Mouse (Mus musculus): ENCODE data around the gene Cdk2ap2. TPM values are rescaled to one million over a fixed set of nuclear protein-coding genes. Genes with fewer than 3 reads are reported as not detected.
A peak's percentile ranks its signal among the peaks of the same experiment; 100 is the strongest.

Cdk2ap2 gene
- polyA plus RNA-seq, 1 experiment from 2014 or later, result 116 TPM

DNA sequence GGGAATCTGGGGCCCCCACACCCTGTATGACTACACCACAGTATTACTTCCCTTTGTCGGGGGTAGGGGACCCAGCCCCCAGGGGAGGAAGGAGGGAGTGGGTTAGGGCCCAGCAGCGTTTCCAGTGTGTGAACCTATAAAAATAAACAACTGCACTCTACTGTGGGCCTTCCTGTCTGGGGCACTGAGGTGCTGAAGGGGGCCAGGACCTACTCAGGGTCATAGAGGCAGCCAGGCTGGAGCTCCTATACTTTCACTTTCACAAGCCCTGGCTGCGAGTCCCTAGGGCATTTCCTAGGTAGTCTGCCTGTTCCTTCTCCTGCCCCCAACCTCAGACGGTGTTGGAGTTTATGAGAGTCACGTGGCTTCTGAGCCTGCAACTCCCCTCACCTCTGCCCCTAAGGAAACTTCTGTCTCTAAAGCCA is 16.8 kb downstream of the Cdk2ap2 start:
- Histone ChIP-seq H3K4me1 (ENCODE audit: control insufficient read depth, insufficient read depth, low read length) (peaks cover 24% of the 10 kb centered on the region), H3K9me3 (ENCODE audit: control insufficient read depth, low read length) (no peaks in the 10 kb centered on the region), H3K27ac (ENCODE audit: low read depth, low read length) (peak overlapping the region; percentile 79), H3K36me3 (ENCODE audit: control insufficient read depth, insufficient read depth, low read length) (peaks cover 61% of the 10 kb centered on the region), H3K27me3 (ENCODE audit: control insufficient read depth, insufficient read depth, low read length) (no peaks in the 10 kb centered on the region), H3K4me2 (replicated peaks; ENCODE audit: low read depth, low read length) (no peak overlapping the region), H3K4me3 (ENCODE audit: low read length) (no peak overlapping the region), H3K9ac (ENCODE audit: low read depth, low read length) (no peak overlapping the region)
- peak; percentile 59 for ATAC-seq (ENCODE audit: low FRiP score, low TSS enrichment)
- 7% methylated on average over 5 of the region's 5 CpGs for WGBS

DNA sequence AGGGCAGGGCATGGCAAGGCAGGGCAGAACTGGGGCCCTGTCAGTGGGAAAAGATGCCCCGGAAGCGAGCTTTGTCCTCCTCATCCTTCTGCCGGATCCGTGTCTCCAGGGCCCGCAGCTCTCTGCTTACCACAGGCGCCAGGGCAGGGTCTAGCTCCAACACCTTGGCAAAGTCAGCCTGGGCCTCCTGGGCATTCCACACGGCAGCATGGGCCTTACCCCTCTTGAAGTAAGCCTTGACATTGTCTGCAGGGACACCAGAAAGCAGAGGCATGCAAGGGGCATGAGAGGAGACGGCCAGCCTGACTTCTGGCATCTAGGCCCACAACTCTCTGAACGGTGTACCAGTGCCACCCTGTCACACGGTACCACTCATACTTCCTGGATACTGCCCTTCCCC is 17.6 kb downstream of the Cdk2ap2 start:
- peak overlapping the region; percentile 57; the same call in 1 of the 2 replicates for H3K27ac ChIP-seq (ENCODE audit: low read depth, low read length)
- H3K36me3 ChIP-seq (ENCODE audit: control insufficient read depth, insufficient read depth, low read length), result peaks cover 63% of the 10 kb centered on the region
- 85% methylated on average over 10 of the region's 10 CpGs for WGBS
- H3K4me2 ChIP-seq (replicated peaks; ENCODE audit: low read depth, low read length), result no peak overlapping the region
- H3K27me3 ChIP-seq (ENCODE audit: control insufficient read depth, insufficient read depth, low read length), result no peaks in the 10 kb centered on the region
- no peaks in the 10 kb centered on the region for H3K9me3 ChIP-seq (ENCODE audit: control insufficient read depth, low read length)
- H3K4me1 ChIP-seq (ENCODE audit: control insufficient read depth, insufficient read depth, low read length), result peaks cover 24% of the 10 kb centered on the region
- no peak overlapping the region; the same call in 1 of the 2 replicates for H3K9ac ChIP-seq (ENCODE audit: low read depth, low read length)
- ATAC-seq (ENCODE audit: low FRiP score, low TSS enrichment), result no peak
- no peak overlapping the region for H3K4me3 ChIP-seq (ENCODE audit: low read length)

DNA sequence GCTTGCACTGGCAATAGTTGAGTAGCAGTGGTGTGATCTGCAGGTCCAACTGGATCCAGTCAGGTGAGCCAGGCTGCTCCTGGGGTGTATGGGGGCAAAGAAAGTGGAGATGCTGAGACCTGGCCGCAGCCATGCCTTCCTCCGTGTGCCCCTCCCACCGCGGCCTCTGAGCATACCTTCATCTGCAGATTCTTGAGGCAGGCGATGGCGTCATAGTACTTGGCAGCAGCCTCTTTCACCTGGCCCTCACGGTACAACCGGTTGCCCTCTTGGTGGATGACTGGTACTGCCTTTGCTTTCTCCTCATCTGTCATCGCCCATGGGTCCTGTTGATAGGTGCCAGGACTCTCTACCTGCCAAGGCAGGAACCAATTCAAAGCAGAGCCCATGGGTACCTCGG is 18.2 kb downstream of the Cdk2ap2 start:
- ATAC-seq (ENCODE audit: low FRiP score, low TSS enrichment), result no peak
- H3K36me3 ChIP-seq (ENCODE audit: control insufficient read depth, insufficient read depth, low read length), result peaks cover 63% of the 10 kb centered on the region
- peaks cover 24% of the 10 kb centered on the region for H3K4me1 ChIP-seq (ENCODE audit: control insufficient read depth, insufficient read depth, low read length)

DNA sequence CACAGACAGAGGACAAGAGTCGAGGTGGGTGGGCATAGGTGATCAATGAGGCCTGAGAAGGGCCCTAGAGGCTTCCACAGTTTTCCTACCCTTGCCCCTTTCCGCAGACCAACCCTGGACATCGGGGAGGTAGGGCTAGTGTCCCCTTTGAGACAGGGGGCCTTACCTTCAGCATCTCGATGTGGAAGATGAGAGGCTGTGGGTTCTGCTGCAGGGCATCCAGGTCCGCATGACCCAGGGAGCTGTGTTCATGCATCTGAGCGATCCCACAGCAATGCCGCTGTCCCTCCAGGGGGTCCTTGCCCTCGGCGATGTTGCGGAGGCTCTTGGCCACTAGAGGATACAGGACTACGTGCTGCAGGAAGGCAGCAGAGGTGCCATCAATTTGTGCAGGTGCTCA is 18.8 kb downstream of the Cdk2ap2 start:
- ATAC-seq (ENCODE audit: low FRiP score, low TSS enrichment), result no peak
- no peaks in the 10 kb centered on the region for H3K27me3 ChIP-seq (ENCODE audit: control insufficient read depth, insufficient read depth, low read length)
- no peak overlapping the region for H3K9ac ChIP-seq (ENCODE audit: low read depth, low read length)
- H3K9me3 ChIP-seq (ENCODE audit: control insufficient read depth, low read length), result no peaks in the 10 kb centered on the region
- H3K4me3 ChIP-seq (ENCODE audit: low read length), result no peak overlapping the region
- no peak overlapping the region for H3K4me2 ChIP-seq (replicated peaks; ENCODE audit: low read depth, low read length)
- peaks cover 63% of the 10 kb centered on the region for H3K36me3 ChIP-seq (ENCODE audit: control insufficient read depth, insufficient read depth, low read length)
- H3K4me1 ChIP-seq (ENCODE audit: control insufficient read depth, insufficient read depth, low read length), result peaks cover 24% of the 10 kb centered on the region
- WGBS, result 89% methylated on average over 11 of the region's 11 CpGs
- H3K27ac ChIP-seq (ENCODE audit: low read depth, low read length), result no peak overlapping the region

More for the DNA sequence above, 18.2 kb downstream of the Cdk2ap2 start:
- Histone ChIP-seq H3K9me3 (ENCODE audit: control insufficient read depth, low read length) (no peaks in the 10 kb centered on the region), H3K27me3 (ENCODE audit: control insufficient read depth, insufficient read depth, low read length) (no peaks in the 10 kb centered on the region), H3K27ac (ENCODE audit: low read depth, low read length) (no peak overlapping the region), H3K9ac (ENCODE audit: low read depth, low read length) (no peak overlapping the region), H3K4me3 (ENCODE audit: low read length) (no peak overlapping the region), H3K4me2 (replicated peaks; ENCODE audit: low read depth, low read length) (no peak overlapping the region)
- WGBS, result 96% methylated on average over 10 of the region's 10 CpGs

DNA sequence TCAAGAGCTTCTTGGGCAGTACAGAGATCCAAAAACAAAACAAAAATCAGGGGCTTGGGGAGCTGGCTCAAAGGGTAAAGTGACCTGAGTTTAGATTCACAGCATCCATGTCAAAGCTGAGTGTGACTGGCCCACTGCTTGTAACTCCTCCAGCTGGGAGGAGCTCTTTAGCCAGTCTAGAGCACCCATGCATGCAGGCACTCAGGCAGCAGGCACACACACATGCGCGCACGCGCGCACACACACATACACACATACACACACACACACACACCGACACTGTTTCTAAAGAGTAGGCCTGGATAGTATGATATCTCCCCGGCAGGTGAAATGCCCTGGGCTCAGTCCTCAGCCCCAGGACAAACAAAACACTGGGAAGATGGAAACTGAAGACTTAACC is 20.0 kb downstream of the Cdk2ap2 start:
- H3K4me1 ChIP-seq (ENCODE audit: control insufficient read depth, insufficient read depth, low read length), result peaks cover 24% of the 10 kb centered on the region
- H3K4me2 ChIP-seq (replicated peaks; ENCODE audit: low read depth, low read length), result no peak overlapping the region
- no peak overlapping the region for H3K9ac ChIP-seq (ENCODE audit: low read depth, low read length)
- H3K36me3 ChIP-seq (ENCODE audit: control insufficient read depth, insufficient read depth, low read length), result peaks cover 57% of the 10 kb centered on the region
- H3K9me3 ChIP-seq (ENCODE audit: control insufficient read depth, low read length), result no peaks in the 10 kb centered on the region
- H3K27ac ChIP-seq (ENCODE audit: low read depth, low read length), result no peak overlapping the region
- no peak for ATAC-seq (ENCODE audit: low FRiP score, low TSS enrichment)
- no peak overlapping the region for H3K4me3 ChIP-seq (ENCODE audit: low read length)
- WGBS, result 83% methylated on average over 7 of the region's 7 CpGs
- H3K27me3 ChIP-seq (ENCODE audit: control insufficient read depth, insufficient read depth, low read length), result no peaks in the 10 kb centered on the region

DNA sequence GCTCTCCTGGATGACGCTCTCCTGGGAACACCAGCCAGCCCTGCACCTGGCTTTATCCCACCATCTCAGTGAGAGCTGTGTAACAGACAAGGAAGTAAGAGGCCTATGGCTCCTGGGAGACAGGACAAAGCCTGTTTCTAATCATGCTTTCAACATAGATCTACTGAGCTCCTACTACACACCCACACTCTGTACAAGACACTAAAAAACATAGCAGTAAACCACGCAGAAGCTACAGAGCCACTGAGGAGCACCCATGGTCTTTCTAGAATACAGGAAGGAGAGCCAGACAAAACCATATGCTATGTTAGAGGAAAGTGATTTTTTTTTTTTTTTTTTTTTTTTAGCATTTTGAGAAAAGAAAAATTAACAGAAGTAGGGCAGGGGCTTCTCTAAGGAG is 21.4 kb downstream of the Cdk2ap2 start:
- 95% methylated on average over 2 of the region's 2 CpGs for WGBS
- no peak overlapping the region for H3K4me2 ChIP-seq (replicated peaks; ENCODE audit: low read depth, low read length)
- no peak overlapping the region for H3K27ac ChIP-seq (ENCODE audit: low read depth, low read length)
- peaks cover 15% of the 10 kb centered on the region for H3K4me1 ChIP-seq (ENCODE audit: control insufficient read depth, insufficient read depth, low read length)
- no peaks in the 10 kb centered on the region for H3K9me3 ChIP-seq (ENCODE audit: control insufficient read depth, low read length)
- no peak overlapping the region for H3K9ac ChIP-seq (ENCODE audit: low read depth, low read length)
- no peak for ATAC-seq (ENCODE audit: low FRiP score, low TSS enrichment)
- no peaks in the 10 kb centered on the region for H3K27me3 ChIP-seq (ENCODE audit: control insufficient read depth, insufficient read depth, low read length)
- peaks cover 45% of the 10 kb centered on the region for H3K36me3 ChIP-seq (ENCODE audit: control insufficient read depth, insufficient read depth, low read length)
- no peak overlapping the region for H3K4me3 ChIP-seq (ENCODE audit: low read length)

DNA sequence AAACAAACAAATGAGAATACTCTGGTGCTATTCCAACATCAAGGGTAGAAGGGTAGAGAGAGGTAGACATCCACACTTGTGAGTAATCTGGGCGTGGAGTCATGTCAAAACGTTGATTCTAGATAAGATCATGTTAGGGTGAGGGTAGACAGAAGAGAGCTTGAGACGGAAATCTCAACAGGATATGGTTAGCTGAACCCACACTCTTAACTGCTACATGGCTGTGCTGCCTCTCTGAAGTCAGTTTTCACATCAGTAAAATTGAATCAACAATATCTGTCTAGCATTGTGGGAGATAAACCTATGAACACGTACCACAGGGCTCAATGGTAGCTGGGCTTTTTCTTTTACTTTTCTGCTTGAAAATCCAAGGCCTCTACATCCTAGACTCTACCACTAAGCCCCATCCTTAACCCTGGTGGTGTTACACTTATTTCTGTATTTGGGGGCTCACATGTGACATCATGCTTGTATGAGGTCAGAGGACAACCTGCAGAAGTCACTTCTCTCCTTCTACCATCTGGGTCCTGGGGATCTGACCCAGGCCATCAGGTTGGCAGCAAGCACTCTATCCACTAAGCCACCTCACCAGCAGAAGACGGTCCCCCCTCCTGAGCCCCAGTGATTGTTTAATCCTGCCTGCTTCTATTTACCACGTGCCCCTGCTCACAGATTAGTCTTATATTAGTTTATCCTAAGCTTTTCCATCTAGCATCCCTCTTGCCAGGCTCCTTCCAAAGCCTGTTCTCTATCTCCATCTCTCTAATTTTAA is 22.9 kb downstream of the Cdk2ap2 start:
- ATAC-seq (ENCODE audit: low FRiP score, low TSS enrichment), result no peak
- H3K9ac ChIP-seq (ENCODE audit: low read depth, low read length), result no peak overlapping the region
- no peak overlapping the region for H3K27ac ChIP-seq (ENCODE audit: low read depth, low read length)
- H3K36me3 ChIP-seq (ENCODE audit: control insufficient read depth, insufficient read depth, low read length), result peaks cover 33% of the 10 kb centered on the region
- H3K27me3 ChIP-seq (ENCODE audit: control insufficient read depth, insufficient read depth, low read length), result no peaks in the 10 kb centered on the region
- H3K9me3 ChIP-seq (ENCODE audit: control insufficient read depth, low read length), result no peaks in the 10 kb centered on the region
- no peak overlapping the region for H3K4me3 ChIP-seq (ENCODE audit: low read length)
- H3K4me2 ChIP-seq (replicated peaks; ENCODE audit: low read depth, low read length), result no peak overlapping the region
- 84% methylated on average over 6 of the region's 6 CpGs for WGBS
- peaks cover 2% of the 10 kb centered on the region; the same call in 1 of the 2 replicates for H3K4me1 ChIP-seq (ENCODE audit: control insufficient read depth, insufficient read depth, low read length)

DNA sequence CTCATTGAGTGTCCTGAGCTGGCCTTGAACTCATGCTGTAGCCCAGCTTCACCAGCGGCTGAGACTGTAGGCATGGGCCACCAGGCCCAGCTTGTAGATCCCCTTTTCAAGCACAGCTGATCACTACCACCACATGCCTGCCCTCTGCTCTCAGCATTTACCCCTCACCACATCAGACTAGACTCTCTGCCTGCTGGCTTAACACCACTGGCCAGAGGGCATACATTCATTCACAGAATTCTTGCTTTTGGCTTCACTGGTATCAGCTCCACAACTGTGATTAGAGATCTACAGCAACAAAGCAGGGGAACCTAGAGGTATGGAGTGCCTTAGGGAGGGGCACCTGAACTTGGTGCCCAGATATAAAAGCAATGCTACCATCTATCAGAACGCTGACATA is 23.5 kb downstream of the Cdk2ap2 start:
- H3K9me3 ChIP-seq (ENCODE audit: control insufficient read depth, low read length), result no peaks in the 10 kb centered on the region
- no peaks in the 10 kb centered on the region; the same call in 1 of the 2 replicates for H3K4me1 ChIP-seq (ENCODE audit: control insufficient read depth, insufficient read depth, low read length)
- peaks cover 27% of the 10 kb centered on the region for H3K36me3 ChIP-seq (ENCODE audit: control insufficient read depth, insufficient read depth, low read length)
- no peak overlapping the region for H3K27ac ChIP-seq (ENCODE audit: low read depth, low read length)
- H3K4me2 ChIP-seq (replicated peaks; ENCODE audit: low read depth, low read length), result peak overlapping the region; percentile 52
- no peak for ATAC-seq (ENCODE audit: low FRiP score, low TSS enrichment)
- H3K27me3 ChIP-seq (ENCODE audit: control insufficient read depth, insufficient read depth, low read length), result no peaks in the 10 kb centered on the region
- H3K9ac ChIP-seq (ENCODE audit: low read depth, low read length), result no peak overlapping the region
- H3K4me3 ChIP-seq (ENCODE audit: low read length), result peak overlapping the region; percentile 46; the same call in 1 of the 2 replicates
- 93% methylated on average over 2 of the region's 2 CpGs for WGBS

DNA sequence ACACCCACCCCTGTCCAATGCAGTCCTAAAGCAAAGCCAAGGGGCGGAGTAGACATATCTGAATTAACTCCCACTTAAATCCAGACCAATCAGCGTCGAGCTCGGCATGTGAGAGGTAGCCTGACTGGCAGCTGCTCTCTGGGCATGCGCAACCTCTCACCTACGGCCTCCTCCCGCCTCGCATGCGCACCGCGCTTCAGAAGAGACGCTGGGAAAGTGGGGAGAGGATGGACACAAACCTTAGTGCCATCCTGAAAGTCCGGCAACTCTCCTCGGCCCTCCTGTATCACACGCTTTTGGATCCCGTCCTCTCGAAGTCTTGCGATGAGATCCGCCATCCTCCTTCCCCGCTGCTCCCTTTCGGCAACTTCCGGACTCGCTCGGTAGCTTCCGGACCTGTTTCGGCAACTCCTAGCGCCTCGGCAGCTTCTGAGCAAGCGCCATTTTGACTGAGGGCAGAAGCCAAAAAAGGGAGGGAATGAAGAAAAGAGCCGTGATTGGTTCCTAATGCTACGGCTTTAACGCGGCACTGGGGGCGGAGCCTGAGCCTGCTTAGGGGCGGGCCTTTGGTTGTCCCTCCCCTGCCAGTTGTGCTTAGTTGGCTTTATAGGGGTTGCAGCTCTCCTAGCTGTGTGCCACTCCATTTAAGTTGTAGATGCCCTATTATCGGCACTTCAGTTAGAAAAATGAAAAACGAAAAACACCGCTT is 24.3 kb downstream of the Cdk2ap2 start:
- Histone ChIP-seq H3K4me3 (ENCODE audit: low read length) (peak overlapping the region; percentile 46), H3K9ac (ENCODE audit: low read depth, low read length) (peak overlapping the region; percentile 57), H3K27me3 (ENCODE audit: control insufficient read depth, insufficient read depth, low read length) (no peaks in the 10 kb centered on the region), H3K4me1 (ENCODE audit: control insufficient read depth, insufficient read depth, low read length) (no peaks in the 10 kb centered on the region; the same call in 1 of the 2 replicates), H3K9me3 (ENCODE audit: control insufficient read depth, low read length) (no peaks in the 10 kb centered on the region), H3K27ac (ENCODE audit: low read depth, low read length) (peak overlapping the region; percentile 64; the same call in 1 of the 2 replicates), H3K4me2 (replicated peaks; ENCODE audit: low read depth, low read length) (peak overlapping the region; percentile 52), H3K36me3 (ENCODE audit: control insufficient read depth, insufficient read depth, low read length) (peaks cover 20% of the 10 kb centered on the region)
- ATAC-seq (ENCODE audit: low FRiP score, low TSS enrichment), result peak; percentile 65
- 3% methylated on average over 38 of the region's 38 CpGs for WGBS

Measured in kidney, embryonic 14.5 days (tissue).